Mouse (Mus musculus): ENCODE data around the gene Bin2.

- TF ChIP-seq POLR2A (IDR thresholded peaks at IDR 0.05; ENCODE audit: low read depth, low read length) (no peak), EP300 (IDR thresholded peaks at IDR 0.05; ENCODE audit: low read length) (no peak), CHD1 (IDR thresholded peaks at IDR 0.05; ENCODE audit: low read depth, low read length) (no peak), NRF1 (IDR thresholded peaks at IDR 0.05; ENCODE audit: low read depth, low read length) (no peak), GABPA (IDR thresholded peaks at IDR 0.05; ENCODE audit: insufficient replicate concordance, low read depth, low read length) (no peak), HCFC1 (IDR thresholded peaks at IDR 0.05; ENCODE audit: low read depth, low read length) (no peak), CTCF (conservative IDR thresholded peaks at IDR 0.05 in 1 of 2, IDR thresholded peaks at IDR 0.05 in 1 of 2; ENCODE audit: low read depth in 2 of 2, low read length in 2 of 2) (no peak), SMC3 (IDR thresholded peaks at IDR 0.05; ENCODE audit: low read depth, low read length) (no peak), SIN3A (IDR thresholded peaks at IDR 0.05; ENCODE audit: low read length) (no peak), TCF12 (IDR thresholded peaks at IDR 0.05; ENCODE audit: low read depth, low read length) (no peak), NELFE (IDR thresholded peaks at IDR 0.05; ENCODE audit: low read depth, low read length) (no peak), ZNF384 (IDR thresholded peaks at IDR 0.05; ENCODE audit: low read depth, low read length) (no peak), MAX (IDR thresholded peaks at IDR 0.05; ENCODE audit: low read length) (no peak), USF1 (IDR thresholded peaks at IDR 0.05; ENCODE audit: low read depth, low read length) (no peak)
Observed at GRCm38 (mm10) chr15:100633341-100633740, 36.0 kb downstream of the Bin2 start.

Data from CH12.LX (cell line).